In genomic region chr2:48841611-48842470, GRCm38 (mm10) we compare ENCODE assay signal across 25 mouse cellular contexts. TPM values are rescaled to one million over a fixed set of nuclear protein-coding genes. Genes with fewer than 3 reads are reported as not detected.
DNase-seq lines count a peak whose midpoint lies in the region; ATAC-seq and TF ChIP-seq lines count a peak whose summit lies in the region.
"Had no signal": no experiment of that assay in that cellular context is flagged by ENCODE, and none has a peak within 500 bp of the region (broad histone marks: within the 10 kb centered on the region; RNA-seq: fewer than 3 reads in every experiment).

No protein-coding gene starts in this region.

- DNase-seq in lung, postnatal 25 days (ENCODE audit: low spot score) = peak; percentile 15
- no peak for DNase-seq in lung, postnatal 36 days
- peak; percentile 26 for DNase-seq in fat pad, adult 2 months (ENCODE audit: extremely low read depth, low read depth, low spot score)
- no peak for DNase-seq in cerebellum, adult 11-12 months
- DNase-seq in hindbrain, embryonic 11.5 days (ENCODE audit: low spot score) = no peak
- DNase-seq in left cerebral cortex, postnatal 36 days (ENCODE audit: low spot score in 2 of 2) = no peak
- DNase-seq: adrenal gland, postnatal 14 days; B cell, adult 2 months; cerebellum, adult 18-20 months; cerebellum, adult 9-11 months; gastrocnemius, adult 2 months; gastrocnemius, postnatal 36 days; heart, adult 2 months; heart, postnatal 14 days had no signal

- WGBS in intestine, embryonic 16.5 days = 70% methylated on average over 3 of the region's 3 CpGs
- whole genome bisulfite sequencing in small intestine, adult 2 months = 32% methylated on average over 3 of the region's 3 CpGs
- 86% methylated on average over 3 of the region's 3 CpGs for WGBS in hindbrain, embryonic 11.5 days

- H3K9me3 ChIP-seq in intestine, embryonic 16.5 days (ENCODE audit: control insufficient read depth, low read length) = no peaks in the 10 kb centered on the region
- H3K9me3 ChIP-seq in hindbrain, embryonic 11.5 days (ENCODE audit: control insufficient read depth, low read length) = no peaks in the 10 kb centered on the region
- H3K9me3 ChIP-seq: embryonic facial prominence, embryonic 10.5 days; forebrain, embryonic 10.5 days; heart, embryonic 15.5 days had no signal

- no peak for TF ChIP-seq CTCF in small intestine, adult 2 months (IDR thresholded peaks at IDR 0.05; ENCODE audit: extremely low read depth, insufficient read length, insufficient replicate concordance, low read depth, low read length)

- TF ChIP-seq POLR2A in small intestine, adult 2 months (IDR thresholded peaks at IDR 0.05; ENCODE audit: low read depth, low read length) = no peak

- no peak overlapping the region for H3K4me3 ChIP-seq in intestine, embryonic 16.5 days (ENCODE audit: low read length)
- no peak overlapping the region for H3K4me3 ChIP-seq in small intestine, adult 2 months (ENCODE audit: low read depth, low read length)
- no peak overlapping the region for H3K4me3 ChIP-seq in hindbrain, embryonic 11.5 days (ENCODE audit: low read depth, low read length)
- H3K4me3 ChIP-seq: embryonic facial prominence, embryonic 10.5 days; forebrain, embryonic 10.5 days; gastrocnemius, adult 2 months; heart, adult 2 months; heart, embryonic 15.5 days had no signal

- no peak overlapping the region for H3K9ac ChIP-seq in intestine, embryonic 16.5 days (ENCODE audit: low read depth, low read length)
- no peak overlapping the region for H3K9ac ChIP-seq in hindbrain, embryonic 11.5 days (ENCODE audit: low read depth, low read length)
- H3K9ac ChIP-seq: heart, embryonic 15.5 days; hindbrain, embryonic 14.5 days had no signal

- peak overlapping the region; percentile 41 for H3K27ac ChIP-seq in intestine, embryonic 16.5 days (ENCODE audit: low read length)
- H3K27ac ChIP-seq in small intestine, adult 2 months (ENCODE audit: insufficient read depth, low read depth, low read length) = peak overlapping the region; percentile 29; the same call in 1 of the 2 replicates
- no peak overlapping the region for H3K27ac ChIP-seq in hindbrain, embryonic 11.5 days (ENCODE audit: low read depth, low read length)
- H3K27ac ChIP-seq: embryonic facial prominence, embryonic 10.5 days; forebrain, embryonic 10.5 days; gastrocnemius, adult 2 months; heart, adult 2 months; heart, embryonic 15.5 days; hindbrain, embryonic 14.5 days had no signal

- H3K4me2 ChIP-seq in intestine, embryonic 16.5 days (ENCODE audit: low read depth, low read length) = 0 out of 2 replicates have a peak overlapping the region, but pooled peaks have one; percentile 12
- H3K4me2 ChIP-seq in hindbrain, embryonic 11.5 days (replicated peaks; ENCODE audit: low read depth, low read length) = no peak overlapping the region
- H3K4me2 ChIP-seq: heart, embryonic 11.5 days; heart, embryonic 15.5 days; hindbrain, embryonic 14.5 days had no signal

- H3K4me1 ChIP-seq in intestine, embryonic 16.5 days (ENCODE audit: control insufficient read depth, insufficient read depth, low read length) = no peaks in the 10 kb centered on the region; the same call in 1 of the 2 replicates
- peaks cover 2% of the 10 kb centered on the region; the same call in 1 of the 2 replicates for H3K4me1 ChIP-seq in small intestine, adult 2 months (ENCODE audit: control insufficient read depth, insufficient read depth, insufficient read length, low read length)
- H3K4me1 ChIP-seq in hindbrain, embryonic 11.5 days (replicated peaks; ENCODE audit: control insufficient read depth, insufficient read depth, low read length) = no peaks in the 10 kb centered on the region
- H3K4me1 ChIP-seq: forebrain, embryonic 10.5 days had no signal

- ATAC-seq in intestine, embryonic 16.5 days = peak; percentile 96
- ATAC-seq in hindbrain, embryonic 11.5 days (ENCODE audit: low FRiP score) = no peak
- ATAC-seq: activated CD4-positive, CD25-positive, alpha-beta regulatory T cell, adult 4 months; CD4-positive, CD25-positive, alpha-beta regulatory T cell, adult 4 months; forebrain, embryonic 14.5 days; Patski had no signal

- no peaks in the 10 kb centered on the region for H3K36me3 ChIP-seq in intestine, embryonic 16.5 days (ENCODE audit: control insufficient read depth, insufficient read depth, low read length)
- H3K36me3 ChIP-seq in small intestine, adult 2 months (ENCODE audit: control insufficient read depth, insufficient read depth, low read length) = no peaks in the 10 kb centered on the region
- H3K36me3 ChIP-seq in hindbrain, embryonic 11.5 days (ENCODE audit: control insufficient read depth, insufficient read depth, low read length) = no peaks in the 10 kb centered on the region
- H3K36me3 ChIP-seq: heart, embryonic 15.5 days had no signal

- no peaks in the 10 kb centered on the region for H3K27me3 ChIP-seq in intestine, embryonic 16.5 days (replicated peaks; ENCODE audit: control insufficient read depth, insufficient read depth, low read length)
- H3K27me3 ChIP-seq in small intestine, adult 2 months (ENCODE audit: control insufficient read depth, insufficient read depth, low read length) = no peaks in the 10 kb centered on the region
- H3K27me3 ChIP-seq in hindbrain, embryonic 11.5 days (ENCODE audit: control insufficient read depth, insufficient read depth, low read length) = no peaks in the 10 kb centered on the region
- H3K27me3 ChIP-seq: heart, embryonic 15.5 days; Patski had no signal

- intact Hi-C loops in left cerebral cortex, postnatal 36 days (cut with DNase I) = no loop called here

RNA-seq across cellular contexts. Expression of gene Acvr2a, which starts 27.9 kb away (rescaled TPM):
- polyA plus RNA-seq in intestine, embryonic 16.5 days (2015; fragmentation: Nextera tagmentation; extraction: Ambion mirVana) = 10.9 and 12.9 TPM in 2 replicates
- polyA plus RNA-seq in small intestine, adult 2 months (2012; rRNA removed) = 1.7 and 4.8 TPM in 2 replicates
- polyA plus RNA-seq in hindbrain, embryonic 11.5 days (2014; fragmentation: Nextera tagmentation; extraction: Ambion mirVana) = 42.8 and 47.5 TPM in 2 replicates
- total RNA-seq in left cerebral cortex, postnatal 36 days (2021) = 10 to 100 TPM; 38.1 to 49.7 TPM

Comparison
In these comparisons a context has a peak if more than half of its experiments do, and no peak if none do; other contexts are left out.
1. DNase-seq: peak in lung, postnatal 25 days (single experiment) and fat pad, adult 2 months (single experiment); none in lung, postnatal 36 days (single experiment), cerebellum, adult 11-12 months (single experiment), hindbrain, embryonic 11.5 days (single experiment) and left cerebral cortex, postnatal 36 days (0 of 2).